Mouse (Mus musculus): ENCODE measurements around the gene Gsdma.

Gsdma gene

DNA sequence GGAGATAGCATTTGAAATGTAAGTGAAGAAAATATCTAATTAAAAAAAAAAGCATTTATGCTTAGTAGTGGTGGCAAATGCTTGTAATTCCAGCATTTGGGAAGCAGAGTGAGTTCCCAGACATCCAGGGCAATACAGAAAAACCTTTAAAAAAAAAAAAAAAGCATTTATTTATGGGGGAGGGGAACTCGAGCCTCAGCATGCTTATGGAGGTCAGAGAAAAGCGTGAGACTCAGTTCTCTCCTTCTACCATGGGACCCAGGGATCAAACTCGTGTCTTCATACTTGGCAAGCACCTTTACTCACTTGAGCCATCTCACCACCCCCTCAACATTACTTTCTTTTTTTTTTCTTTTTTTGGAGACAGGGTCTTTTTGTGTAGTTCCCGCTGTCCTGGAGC lies 17.0 kb downstream of the Gsdma start:
- no peak for DNase-seq (ENCODE audit: low spot score in 2 of 2)

GRCm38 (mm10) chr11:98681786-98682745 lies 17.9 kb downstream of the Gsdma start, which contains the start of gene Psmd3:
TSS of gene Psmd3 (plus strand) at chr11:98682554.
- DNase-seq (ENCODE audit: low spot score in 2 of 2), result peak; percentile 97 to 98

- DNase-seq (ENCODE audit: low spot score in 2 of 2), result no peak
Measured at GRCm38 (mm10) chr11:98682811-98683210, 18.7 kb downstream of the Gsdma start.

DNA sequence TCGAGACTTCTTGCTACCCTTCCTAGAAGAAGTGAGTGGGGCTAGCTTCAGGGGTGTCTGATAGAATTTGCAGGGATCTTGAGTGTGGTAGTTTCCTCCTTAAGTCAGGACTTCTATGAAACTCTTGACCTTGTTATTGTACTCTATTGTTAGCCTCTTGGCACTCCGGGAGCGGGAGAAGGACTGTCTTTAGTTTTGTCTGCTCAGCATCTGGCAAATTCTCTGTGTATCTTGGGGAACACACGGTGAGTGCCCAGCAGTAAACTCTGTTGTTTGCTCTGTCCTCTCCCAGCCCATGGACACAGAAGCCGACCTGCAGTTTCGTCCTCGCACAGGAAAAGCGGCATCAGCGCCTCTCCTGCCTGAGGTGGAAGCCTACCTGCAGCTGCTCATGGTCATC lies 21.5 kb downstream of the Gsdma start:
- DNase-seq (ENCODE audit: low spot score in 2 of 2), result no peak

DNA sequence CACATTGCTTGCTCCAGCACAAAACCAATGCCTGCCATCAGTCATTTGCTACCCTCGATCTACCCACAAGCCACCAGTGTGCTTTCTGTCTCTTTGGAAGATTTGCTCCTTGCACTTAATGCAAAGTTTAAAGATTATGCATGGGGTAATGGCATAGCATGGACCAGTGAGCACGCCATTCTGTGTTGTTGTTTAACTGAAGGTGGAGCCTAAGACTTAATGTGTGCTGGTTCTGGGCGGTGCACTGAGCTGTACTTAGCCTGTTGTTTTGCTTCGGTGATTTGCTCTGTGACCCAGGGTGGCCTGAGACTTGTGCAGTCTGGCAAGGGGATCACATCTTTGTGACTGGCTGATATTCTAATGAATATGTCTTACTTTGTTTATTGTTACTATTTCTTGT lies 22.8 kb downstream of the Gsdma start:
- no peak for DNase-seq (ENCODE audit: low spot score in 2 of 2)

DNA sequence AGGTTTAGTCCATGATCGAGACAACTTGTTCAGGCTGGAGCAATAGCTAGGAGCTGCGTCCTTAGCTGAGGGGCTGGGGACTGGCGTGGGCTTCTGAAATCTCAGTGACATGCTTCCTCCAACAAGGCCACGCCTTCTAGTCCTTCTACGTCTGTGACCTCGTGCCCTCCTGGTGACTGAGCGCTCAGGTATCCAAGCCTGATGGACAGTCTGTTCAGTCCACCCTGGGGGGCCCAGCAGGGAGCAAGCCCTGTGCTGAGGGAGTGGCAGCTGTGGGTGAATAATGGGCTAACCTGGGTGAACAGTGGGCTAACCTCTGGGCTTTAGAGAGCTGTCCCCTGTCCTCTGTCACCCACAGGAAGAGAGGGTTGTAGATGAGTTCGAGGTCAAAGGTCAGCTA lies 23.9 kb downstream of the Gsdma start:
- DNase-seq (ENCODE audit: low spot score in 2 of 2), result no peak

GRCm38 (mm10) chr11:98693201-98693600 lies 29.1 kb downstream of the Gsdma start:
- DNase-seq (ENCODE audit: low spot score in 2 of 2), result peak in 1 of 2 experiments; percentile 27

GRCm38 (mm10) chr11:98693746-98694145 lies 29.6 kb downstream of the Gsdma start:
- DNase-seq (ENCODE audit: low spot score in 2 of 2), result peak in 1 of 2 experiments; percentile 22

DNA sequence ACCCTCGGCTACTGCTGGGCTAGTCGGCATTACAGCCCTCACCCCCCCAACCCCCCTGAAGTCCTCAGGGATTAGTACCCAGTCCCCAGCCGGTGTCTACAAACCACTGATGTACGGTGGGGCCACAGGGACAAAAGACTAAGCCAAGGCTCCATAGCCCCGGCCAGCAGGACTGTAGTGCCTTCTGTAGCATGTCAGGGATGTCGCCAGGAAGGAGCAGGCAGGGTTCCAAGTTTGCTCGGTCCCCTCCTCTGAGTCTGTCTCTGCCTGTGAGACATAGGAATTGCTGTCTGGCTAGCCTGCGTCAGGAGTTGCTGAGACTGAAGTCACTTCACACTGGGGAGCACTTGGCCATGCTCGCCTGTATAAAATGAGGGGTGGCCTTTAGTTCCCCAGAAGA lies 30.1 kb downstream of the Gsdma start:
- no peak for DNase-seq (ENCODE audit: low spot score in 2 of 2)

DNA sequence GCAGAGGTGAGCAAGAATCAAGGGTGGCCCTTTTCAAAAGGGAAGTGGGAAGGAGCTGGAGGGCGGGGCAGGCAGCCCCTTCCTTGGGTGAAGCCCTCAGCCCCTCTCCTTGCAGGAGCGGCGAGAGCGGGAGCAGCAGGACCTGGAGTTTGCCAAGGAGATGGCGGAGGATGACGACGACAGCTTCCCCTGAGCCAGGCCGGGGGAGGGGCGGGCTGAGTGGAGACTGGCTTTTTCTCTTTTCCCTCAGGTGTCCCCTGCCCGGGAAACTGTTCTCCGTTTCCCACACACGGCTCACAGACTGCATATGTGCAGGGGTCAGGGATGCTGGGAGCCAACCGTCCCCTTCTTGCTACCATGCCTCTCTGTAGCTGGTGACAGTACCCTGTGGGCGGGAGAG lies 31.3 kb downstream of the Gsdma start:
- no peak for DNase-seq (ENCODE audit: low spot score in 2 of 2)

GRCm38 (mm10) chr11:98696454-98697216 lies 32.5 kb downstream of the Gsdma start:
- no peak for DNase-seq (ENCODE audit: low spot score in 2 of 2)

GRCm38 (mm10) chr11:98697225-98697624 lies 33.1 kb downstream of the Gsdma start:
- no peak for DNase-seq (ENCODE audit: low spot score in 2 of 2)

DNA sequence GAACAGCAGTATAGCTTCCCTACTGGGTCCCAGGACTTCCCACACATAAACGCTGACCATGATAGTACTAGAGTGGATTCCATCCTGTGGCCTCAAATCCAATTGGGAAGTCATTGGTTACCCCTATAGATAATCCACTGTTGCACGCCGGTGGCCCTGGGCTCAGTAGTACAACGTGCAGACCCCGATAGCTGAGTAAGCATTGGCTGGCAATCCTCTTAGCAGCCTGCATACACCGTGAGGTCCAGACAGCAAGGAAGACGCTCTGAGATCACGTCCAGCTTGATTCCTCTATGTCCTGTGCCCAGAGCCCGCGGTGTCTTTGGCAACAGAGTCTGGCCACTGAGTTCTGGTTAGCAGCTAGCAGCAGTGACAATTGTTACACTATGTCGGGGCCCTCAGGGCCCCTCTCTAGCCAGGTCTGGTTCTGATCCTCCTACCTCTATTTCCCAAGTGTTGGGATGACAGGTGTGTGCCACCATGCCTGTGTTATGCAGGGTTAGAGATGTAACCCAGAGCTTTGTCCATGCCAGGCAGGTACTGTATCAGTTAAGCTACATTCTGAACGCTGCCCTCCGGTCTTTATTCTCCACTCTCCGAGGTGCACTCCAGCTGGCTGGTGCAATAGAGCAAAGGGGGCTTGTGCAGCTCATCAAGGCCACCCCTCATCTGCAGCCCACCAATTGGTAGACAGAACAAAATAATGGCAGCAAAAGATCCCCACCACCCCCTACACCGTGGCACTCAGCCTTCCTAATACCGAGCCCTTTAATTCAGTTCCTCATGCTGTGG lies 34.9 kb downstream of the Gsdma start:
- DNase-seq (ENCODE audit: low spot score in 2 of 2), result no peak

DNA sequence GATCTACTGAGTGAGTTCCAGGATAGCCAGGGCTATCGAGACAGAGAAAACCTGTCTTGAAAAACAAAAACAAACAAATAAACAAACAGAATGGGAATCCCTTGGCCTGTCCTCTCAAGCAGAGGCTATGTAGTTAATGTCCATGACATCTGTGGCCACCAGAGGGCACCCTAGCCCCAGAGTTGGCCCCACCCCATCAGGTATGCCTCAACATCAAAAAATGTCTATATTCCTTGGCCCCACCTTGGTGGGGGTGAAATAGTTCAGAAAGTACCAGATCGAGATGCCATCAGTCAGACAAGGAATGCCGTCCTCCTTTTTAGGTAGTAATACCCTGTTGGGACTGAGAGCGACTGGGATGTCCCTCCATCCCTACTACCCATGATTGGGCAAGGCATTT lies 35.8 kb downstream of the Gsdma start:
- DNase-seq (ENCODE audit: low spot score in 2 of 2), result peak; percentile 78 to 84

DNA sequence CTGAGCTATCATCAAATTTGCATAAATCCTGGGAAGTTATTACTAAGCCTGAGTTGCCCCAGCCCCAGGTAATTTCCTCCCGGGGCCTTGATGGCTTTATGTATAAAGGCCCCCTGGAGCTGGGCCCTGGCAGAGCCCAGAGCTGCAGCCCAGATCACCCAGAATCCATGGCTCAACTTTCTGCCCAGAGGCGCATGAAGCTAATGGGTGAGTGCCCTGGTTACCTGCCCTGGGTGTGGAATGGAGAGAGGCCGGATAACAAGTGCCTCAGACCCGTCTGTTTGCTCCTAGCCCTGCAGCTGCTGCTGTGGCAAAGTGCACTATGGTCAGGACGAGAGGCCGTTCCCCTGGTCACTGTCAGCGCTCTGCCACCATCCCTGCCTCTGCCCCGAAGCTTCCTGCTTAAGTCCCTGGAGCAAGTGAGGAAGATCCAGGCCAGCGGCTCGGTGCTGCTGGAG lies 37.1 kb downstream of the Gsdma start, which contains the start of gene Csf3:
Csf3 (plus strand) TSS at position 51 of the 458 bp plus-strand sequence.
- DNase-seq (ENCODE audit: low spot score in 2 of 2), result no peak

DNA sequence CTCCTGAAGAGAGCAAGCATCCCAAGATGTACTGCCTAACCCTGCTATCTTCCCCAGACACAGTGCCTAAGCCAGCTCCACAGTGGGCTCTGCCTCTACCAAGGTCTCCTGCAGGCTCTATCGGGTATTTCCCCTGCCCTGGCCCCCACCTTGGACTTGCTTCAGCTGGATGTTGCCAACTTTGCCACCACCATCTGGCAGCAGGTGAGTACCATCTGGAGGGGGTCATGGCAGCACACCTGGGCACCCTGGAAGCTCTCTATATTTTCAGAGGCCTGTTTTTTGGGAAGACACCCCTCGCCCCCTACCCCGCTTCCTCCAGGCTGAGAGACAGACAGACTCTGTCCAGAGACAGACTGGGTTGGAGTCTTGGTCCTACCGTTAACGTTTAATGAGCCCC lies 38.2 kb downstream of the Gsdma start:
- no peak for DNase-seq (ENCODE audit: low spot score in 2 of 2)

GRCm38 (mm10) chr11:98705021-98705420 lies 40.9 kb downstream of the Gsdma start:
- DNase-seq (ENCODE audit: low spot score in 2 of 2), result no peak

- no peak for DNase-seq (ENCODE audit: low spot score in 2 of 2)
Measured at GRCm38 (mm10) chr11:98707401-98708281, 43.5 kb downstream of the Gsdma start.

- no peak for DNase-seq (ENCODE audit: low spot score in 2 of 2)
Measured at GRCm38 (mm10) chr11:98708282-98708956, 44.3 kb downstream of the Gsdma start.
